Mouse (Mus musculus) lung, postnatal 0 days (tissue): ENCODE measurements around the gene Vmn1r40.

Experiments
- CTCF ChIP-seq: IDR thresholded peaks from 2 replicates; pipeline ENCODE4 v1.5.1; 2016; ENCODE audit warnings: antibody characterized with exemption, mild to moderate bottlenecking
- EP300 ChIP-seq: IDR thresholded peaks from 2 replicates; pipeline ENCODE4 v1.6.1; 2016; ENCODE audit warnings: antibody characterized with exemption, mild to moderate bottlenecking, control low read depth

DNA sequence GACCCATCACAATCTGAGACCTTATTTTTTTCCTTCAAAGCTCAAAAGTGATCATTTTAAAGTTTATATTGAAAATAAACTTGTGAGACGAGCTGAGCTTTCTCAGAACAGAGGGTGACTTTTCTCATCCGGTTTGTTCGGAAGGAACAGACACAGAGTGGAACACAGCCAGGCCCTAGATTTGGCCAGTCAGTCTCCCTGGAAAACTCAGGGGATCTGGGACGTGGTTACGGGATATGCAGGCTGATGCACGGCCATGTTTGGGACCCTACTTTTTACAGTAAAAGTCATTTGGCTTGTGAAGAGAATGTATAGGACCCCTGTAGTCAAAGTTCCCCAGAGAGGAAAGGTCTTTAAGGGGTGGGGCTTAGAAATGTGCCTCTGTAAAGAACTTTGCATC, 48.4 kb upstream of the Vmn1r40 start:
- TF ChIP-seq EP300 = no peak
- TF ChIP-seq CTCF = no peak
